Mouse (Mus musculus) ES-Bruce4 (cell line): ENCODE data around the gene Ss18l2.

Experiments
- CTCF ChIP-seq: IDR thresholded peaks from one replicate; pipeline ENCODE4 v1.8.1; 2011; ENCODE audit warnings: low read depth, low read length
- EP300 ChIP-seq: IDR thresholded peaks from 2 replicates; pipeline ENCODE4 v1.6.1; 2011; ENCODE audit warnings: low read depth, low read length; ENCODE audit not compliant: insufficient read depth
- POLR2A ChIP-seq: IDR thresholded peaks from one replicate; pipeline ENCODE4 v1.8.1; 2011; ENCODE audit warnings: low read length; ENCODE audit not compliant: insufficient read depth

GRCm38 (mm10) chr9:121690734-121691133 is 19.4 kb upstream of the Ss18l2 start:
- no peak for TF ChIP-seq CTCF
- no peak for TF ChIP-seq POLR2A
- TF ChIP-seq EP300: no peak
